Mouse (Mus musculus) testis, adult 2 months (tissue): ENCODE data around the gene Gm17720.

Experiments
- CTCF ChIP-seq: fragments of 200-500 bp; IDR thresholded peaks from 2 replicates; pipeline ENCODE4 v1.5.1; 2012; ENCODE audit warnings: low read depth, mild to moderate bottlenecking, inconsistent platforms, low read length, moderate library complexity; ENCODE audit not compliant: control insufficient read depth, insufficient read depth, insufficient replicate concordance
- POLR2A ChIP-seq: fragments of 200-500 bp; IDR thresholded peaks from 2 replicates; pipeline ENCODE4 v1.6.1; 2012; ENCODE audit warnings: low read depth, mild to moderate bottlenecking, inconsistent platforms, low read length, moderate library complexity; ENCODE audit not compliant: control insufficient read depth

DNA sequence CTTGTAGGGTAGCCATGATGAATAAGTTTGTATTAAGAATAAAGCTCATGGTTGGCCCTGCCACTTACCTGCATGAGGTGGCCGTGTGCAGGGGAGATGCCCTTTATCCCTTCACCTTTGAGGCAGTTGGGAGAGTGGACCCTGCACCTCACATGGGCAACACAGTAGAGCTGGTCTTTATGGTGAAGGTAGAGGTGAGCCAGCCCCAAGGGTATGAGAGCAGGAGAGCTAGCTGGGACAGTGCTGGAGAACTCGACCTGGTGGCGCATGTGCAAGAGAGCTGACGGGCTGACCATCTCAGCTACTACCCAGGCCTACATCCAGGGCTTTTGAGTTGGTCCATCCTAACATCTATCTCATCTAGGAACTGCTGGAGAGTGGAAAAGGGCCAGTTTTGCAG, 36.9 kb downstream of the Gm17720 start:
- TF ChIP-seq CTCF (no peak), POLR2A (no peak)
